Mouse (Mus musculus) midbrain, embryonic 14.5 days (tissue): ENCODE measurements around the gene Lrrn4. TPM values are rescaled to one million over a fixed set of nuclear protein-coding genes. Genes with fewer than 3 reads are reported as not detected.

Experiments
- ATAC-seq: fragments of 200-750 bp; cut with Nextera tagmentation; 2 replicates; pipeline ENCODE4 v1.8.0; 2017; ENCODE audit warnings: moderate number of reproducible peaks, moderate library complexity; ENCODE audit not compliant: low FRiP score, low TSS enrichment
- DNase-seq: peaks from one replicate; pipeline ENCODE4 v3.0.0-alpha.2; 2015
- H3K27ac ChIP-seq: fragments of 300-500 bp; sonication (generic); replicated peaks from 2 replicates; pipeline ENCODE4 v1.5.1; 2014; ENCODE audit warnings: mild to moderate bottlenecking, low read depth, low read length, moderate library complexity
- H3K27me3 ChIP-seq: fragments of 300-500 bp; sonication (generic); 2 replicates; pipeline ENCODE4 v1.6.1; 2014; ENCODE audit warnings: low read length, control low read depth, mixed read lengths; ENCODE audit not compliant: control insufficient read depth, insufficient read depth
- H3K36me3 ChIP-seq: fragments of 300-500 bp; sonication (generic); 2 replicates; pipeline ENCODE4 v1.6.1; 2014; ENCODE audit warnings: low read length, control low read depth; ENCODE audit not compliant: control insufficient read depth, insufficient read depth
- H3K4me1 ChIP-seq: fragments of 300-500 bp; sonication (generic); 2 replicates; pipeline ENCODE4 v1.6.1; 2014; ENCODE audit warnings: mild to moderate bottlenecking, antibody characterized with exemption, low read length, control low read depth; ENCODE audit not compliant: control insufficient read depth, insufficient read depth
- H3K4me2 ChIP-seq: fragments of 300-500 bp; sonication (generic); 2 replicates; pipeline ENCODE4 v1.6.1; 2014; ENCODE audit warnings: mild to moderate bottlenecking, low read length, moderate library complexity
- H3K4me3 ChIP-seq: fragments of 300-500 bp; sonication (generic); replicated peaks from 2 replicates; pipeline ENCODE4 v1.5.1; 2014; ENCODE audit warnings: low read depth, low read length
- H3K9ac ChIP-seq: fragments of 300-500 bp; sonication (generic); replicated peaks from 2 replicates; pipeline ENCODE4 v1.6.1; 2014; ENCODE audit warnings: mild to moderate bottlenecking, low read length, moderate library complexity
- H3K9me3 ChIP-seq: fragments of 300-500 bp; sonication (generic); 2 replicates; pipeline ENCODE4 v1.6.1; 2016; ENCODE audit warnings: low read length, control low read depth, mixed read lengths; ENCODE audit not compliant: control insufficient read depth
- WGBS: fragments of 180-500 bp; shearing (Covaris S2); extraction: QIAGEN DNeasy Blood & Tissue Kit; methylation state at CpG from one replicate; pipeline ENCODE4 v1.1.7; 2014; 5-methylcytosine and 5-hydroxymethylcytosine counted together
- polyA plus RNA-seq: library from polyadenylated mRNA; unstranded; fragments of >200 nt; fragmentation: Nextera tagmentation; extraction: Ambion mirVana; gene quantifications from 2 replicates; pipeline ENCODE4 v1.2.1, GENCODE M21; 2014

The Lrrn4 gene
- polyA plus RNA-seq, 1 experiment from 2014 or later: 0.14 TPM

- peak; percentile 78 for DNase-seq
- Histone ChIP-seq H3K27ac (no peak overlapping the region), H3K27me3 (peaks cover 35% of the 10 kb centered on the region), H3K9me3 (no peaks in the 10 kb centered on the region), H3K36me3 (no peaks in the 10 kb centered on the region), H3K4me2 (peak overlapping the region; percentile 98), H3K4me3 (peak overlapping the region; percentile 55), H3K9ac (peak overlapping the region; percentile 55), H3K4me1 (0 out of 2 replicates have a peak, but pooled peaks cover 12% of the 10 kb centered on the region)
- peak; percentile 64 for ATAC-seq
- WGBS: under 1% methylated on average over 58 of the region's 58 CpGs
These were observed 1.2 kb downstream of the Lrrn4 start for GRCm38 (mm10) chr2:132879261-132880044.

- peaks cover 35% of the 10 kb centered on the region for H3K27me3 ChIP-seq
- H3K4me3 ChIP-seq: no peak overlapping the region
- no peaks in the 10 kb centered on the region for H3K9me3 ChIP-seq
- no peak for ATAC-seq
- no peak for DNase-seq
- no peak overlapping the region for H3K27ac ChIP-seq
- no peak overlapping the region for H3K9ac ChIP-seq
- 56% methylated on average over 1 of the region's 1 CpGs for WGBS
- H3K36me3 ChIP-seq: no peaks in the 10 kb centered on the region
- no peak overlapping the region for H3K4me2 ChIP-seq
- H3K4me1 ChIP-seq: 0 out of 2 replicates have a peak, but pooled peaks cover 12% of the 10 kb centered on the region
These were observed 3.7 kb downstream of the Lrrn4 start for GRCm38 (mm10) chr2:132876991-132877390.

DNA sequence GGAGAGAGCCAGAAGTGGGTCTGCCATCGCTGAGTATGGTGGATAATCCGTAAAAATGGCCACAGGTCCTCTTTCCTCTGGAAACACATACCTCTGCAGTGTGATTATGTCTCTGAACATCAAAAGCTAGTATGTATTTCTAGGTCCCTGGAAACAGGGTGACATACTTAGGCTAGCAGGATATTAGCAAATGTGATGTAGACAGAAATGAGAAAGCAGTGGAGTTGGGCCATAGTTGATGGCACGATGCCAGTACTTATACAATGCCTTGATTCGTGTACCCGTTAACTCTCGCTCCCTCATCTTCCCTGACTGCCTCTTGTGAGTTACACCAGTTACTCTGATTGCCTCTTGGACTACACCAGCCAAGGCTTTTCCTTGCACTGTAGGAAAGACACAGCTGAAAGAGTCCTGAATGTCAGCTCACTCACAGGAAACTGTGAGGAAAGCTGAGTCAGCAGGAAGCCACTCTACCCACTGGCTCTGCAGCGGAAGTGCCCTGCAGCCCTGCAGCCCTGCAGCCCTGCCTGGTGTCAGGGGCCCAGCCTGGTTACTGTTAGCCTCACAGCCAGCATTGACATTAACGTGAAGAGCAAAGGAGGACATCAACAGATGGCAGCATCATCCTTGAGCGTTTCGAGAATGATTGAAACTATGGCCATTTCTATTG, 6.9 kb downstream of the Lrrn4 start:
- Histone ChIP-seq H3K4me3 (no peak overlapping the region), H3K9ac (no peak overlapping the region), H3K4me1 (0 out of 2 replicates have a peak, but pooled peaks cover 2% of the 10 kb centered on the region), H3K27ac (no peak overlapping the region), H3K4me2 (no peak overlapping the region), H3K27me3 (peaks cover 14% of the 10 kb centered on the region), H3K9me3 (no peaks in the 10 kb centered on the region), H3K36me3 (no peaks in the 10 kb centered on the region)
- ATAC-seq: no peak
- 91% methylated on average over 10 of the region's 10 CpGs for WGBS
- no peak for DNase-seq

- no peak overlapping the region for H3K27ac ChIP-seq
- H3K4me2 ChIP-seq: no peak overlapping the region
- no peaks in the 10 kb centered on the region for H3K27me3 ChIP-seq
- ATAC-seq (no peak), DNase-seq (no peak)
- no peak overlapping the region for H3K4me3 ChIP-seq
- H3K9me3 ChIP-seq: no peaks in the 10 kb centered on the region
- no peak overlapping the region for H3K9ac ChIP-seq
- WGBS: 77% methylated on average over 3 of the region's 3 CpGs
- no peaks in the 10 kb centered on the region for H3K4me1 ChIP-seq
- H3K36me3 ChIP-seq: peaks cover 12% of the 10 kb centered on the region
These were observed 9.0 kb downstream of the Lrrn4 start for GRCm38 (mm10) chr2:132871663-132872062.

- WGBS: 81% methylated on average over 4 of the region's 4 CpGs
These were observed 10.4 kb downstream of the Lrrn4 start for GRCm38 (mm10) chr2:132870286-132870685.

DNA sequence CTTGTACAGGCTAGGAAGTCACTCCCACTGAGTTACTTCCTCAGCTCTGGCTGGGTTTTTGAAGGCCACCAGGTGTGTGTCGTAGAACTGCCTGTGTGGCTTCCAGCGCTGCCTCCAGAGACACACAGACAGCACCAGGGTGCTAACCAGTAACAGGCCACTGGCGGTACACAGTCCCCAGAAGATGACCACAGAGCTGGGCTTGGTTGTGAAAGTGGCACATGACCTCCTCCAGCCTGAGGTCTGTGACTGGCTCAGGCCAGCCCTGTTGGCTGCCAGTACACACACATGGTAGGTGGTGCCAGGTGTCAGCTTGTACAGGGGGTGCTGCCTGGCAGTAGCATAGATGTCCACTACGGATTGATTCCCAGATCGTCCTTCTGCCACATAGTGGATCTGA, 11.0 kb downstream of the Lrrn4 start:
- no peak for DNase-seq
- H3K27ac ChIP-seq: no peak overlapping the region
- no peak for ATAC-seq
- no peak overlapping the region for H3K4me2 ChIP-seq
- no peaks in the 10 kb centered on the region for H3K27me3 ChIP-seq
- peaks cover 26% of the 10 kb centered on the region for H3K36me3 ChIP-seq
- no peak overlapping the region for H3K4me3 ChIP-seq
- no peaks in the 10 kb centered on the region for H3K9me3 ChIP-seq
- no peak overlapping the region for H3K9ac ChIP-seq
- no peaks in the 10 kb centered on the region for H3K4me1 ChIP-seq
- 94% methylated on average over 5 of the region's 5 CpGs for WGBS

More at GRCm38 (mm10) chr2:132870286-132870685, 10.4 kb downstream of the Lrrn4 start:
- H3K9me3 ChIP-seq: no peaks in the 10 kb centered on the region
- no peak for ATAC-seq
- no peaks in the 10 kb centered on the region for H3K27me3 ChIP-seq
- H3K27ac ChIP-seq: no peak overlapping the region
- H3K9ac ChIP-seq: no peak overlapping the region
- H3K4me2 ChIP-seq: no peak overlapping the region
- H3K4me3 ChIP-seq: no peak overlapping the region
- H3K36me3 ChIP-seq: peaks cover 23% of the 10 kb centered on the region
- no peak for DNase-seq
- H3K4me1 ChIP-seq: no peaks in the 10 kb centered on the region

DNA sequence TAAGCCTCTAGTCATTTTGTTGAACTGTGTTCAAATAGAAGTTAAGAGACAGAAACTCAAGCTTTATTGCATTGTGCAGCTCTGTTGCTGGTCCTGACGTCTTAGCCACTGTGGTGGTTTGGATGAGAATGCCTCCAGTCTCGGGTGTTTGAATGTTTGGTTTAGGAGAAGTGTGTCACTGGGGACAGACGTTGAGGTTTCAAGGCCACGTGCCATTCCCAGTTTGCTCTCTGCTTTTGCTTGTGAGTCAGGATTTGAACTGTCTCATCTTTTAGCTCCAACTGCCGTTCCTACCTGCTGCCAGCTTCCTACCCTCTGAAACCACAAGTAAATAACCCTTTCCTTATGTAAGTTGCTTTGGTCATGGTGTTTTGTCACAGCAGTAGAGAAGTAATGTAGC, 13.2 kb downstream of the Lrrn4 start:
- WGBS: 80% methylated on average over 5 of the region's 5 CpGs
- ATAC-seq: no peak
- no peak for DNase-seq

GRCm38 (mm10) chr2:132863325-132863724, 17.4 kb downstream of the Lrrn4 start:
- no peak for DNase-seq
- Histone ChIP-seq H3K36me3 (peaks cover 41% of the 10 kb centered on the region), H3K27ac (no peak overlapping the region), H3K4me2 (no peak overlapping the region), H3K9me3 (no peaks in the 10 kb centered on the region), H3K9ac (no peak overlapping the region), H3K4me1 (no peaks in the 10 kb centered on the region), H3K27me3 (no peaks in the 10 kb centered on the region), H3K4me3 (no peak overlapping the region)
- WGBS: 97% methylated on average over 2 of the region's 2 CpGs
- ATAC-seq: no peak

More for the DNA sequence above, 13.2 kb downstream of the Lrrn4 start:
- Histone ChIP-seq H3K4me3 (no peak overlapping the region), H3K9me3 (no peaks in the 10 kb centered on the region), H3K4me1 (no peaks in the 10 kb centered on the region), H3K4me2 (no peak overlapping the region), H3K27ac (no peak overlapping the region), H3K36me3 (peaks cover 37% of the 10 kb centered on the region), H3K27me3 (no peaks in the 10 kb centered on the region), H3K9ac (no peak overlapping the region)
